Mouse (Mus musculus): ENCODE measurements at regions not wholly inside any gene's neighbourhood (a gene's known extent, or its start where the extent isn't known, plus 50 kb on each side); places are given as distances from the start of the nearest gene placed in this dataset.

DNA sequence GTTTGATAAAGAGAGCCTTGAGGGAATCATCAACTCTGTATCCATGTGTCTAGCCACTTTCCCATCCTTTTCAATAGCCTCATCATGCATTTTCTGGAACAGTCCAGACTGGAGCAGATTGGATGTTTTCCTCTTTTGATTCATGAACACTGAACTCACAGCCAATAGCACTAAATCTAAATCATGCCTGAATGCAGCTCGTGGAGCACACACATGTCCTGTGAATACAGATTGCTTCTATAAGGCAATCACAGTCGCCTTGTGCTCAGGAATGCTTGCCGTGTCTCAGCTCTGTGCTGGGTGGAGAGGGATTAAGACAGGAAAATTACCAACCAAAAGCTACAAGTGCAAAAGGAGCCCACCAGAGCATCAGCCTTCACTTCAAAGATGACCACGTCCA, 100.9 kb upstream of the Spin1 start:
- peaks cover 4% of the 10 kb centered on the region; the same call in 1 of the 2 replicates for H3K9me3 ChIP-seq (replicated peaks; ENCODE audit: control insufficient read depth, insufficient read depth, low read length, poor library complexity, severe bottlenecking)
- H3K27me3 ChIP-seq (ENCODE audit: control insufficient read depth, insufficient read depth, low read length, poor library complexity, severe bottlenecking) = no peaks in the 10 kb centered on the region
- H3K36me3 ChIP-seq (ENCODE audit: control insufficient read depth, insufficient read depth, low read length, poor library complexity, severe bottlenecking) = no peaks in the 10 kb centered on the region
- no peak overlapping the region for H3K4me3 ChIP-seq (ENCODE audit: low read depth, low read length)
- H3K4me1 ChIP-seq (ENCODE audit: control insufficient read depth, insufficient read depth, low read length) = no peaks in the 10 kb centered on the region
- no peak overlapping the region for H3K9ac ChIP-seq (ENCODE audit: low read depth, poor library complexity, severe bottlenecking)
- TF ChIP-seq CTCF (IDR thresholded peaks at IDR 0.05; ENCODE audit: low read depth, low read length) (no peak), POLR2A (IDR thresholded peaks at IDR 0.05; ENCODE audit: insufficient read depth, low read length) (no peak), EP300 (IDR thresholded peaks at IDR 0.05; ENCODE audit: insufficient read depth, low read depth, low read length) (no peak)
- H3K27ac ChIP-seq (ENCODE audit: insufficient read depth, low read length) = no peak overlapping the region

DNA sequence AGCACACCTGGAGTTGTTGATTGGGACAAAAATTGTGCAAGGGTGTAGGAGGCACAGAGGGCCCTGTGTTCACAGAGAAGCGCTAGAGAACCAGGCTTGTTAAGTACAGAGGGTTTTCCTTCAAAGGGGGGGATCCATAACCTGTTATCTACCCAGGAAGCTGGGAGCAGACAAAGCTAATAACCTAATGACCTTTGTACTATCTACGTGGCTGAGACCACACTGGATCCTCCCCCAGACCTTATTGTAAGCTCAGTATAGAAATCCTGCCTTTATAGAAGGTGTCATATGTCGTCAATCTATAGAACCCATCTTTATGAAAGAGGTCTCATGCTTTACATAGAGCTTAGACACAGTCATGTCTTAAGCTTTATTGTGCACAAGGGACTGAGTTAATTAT, 95.9 kb upstream of the Spin1 start:
- TF ChIP-seq POLR2A (IDR thresholded peaks at IDR 0.05; ENCODE audit: insufficient read depth, low read length) = no peak
- no peak for TF ChIP-seq CTCF (IDR thresholded peaks at IDR 0.05; ENCODE audit: low read depth, low read length)
- no peak for TF ChIP-seq EP300 (IDR thresholded peaks at IDR 0.05; ENCODE audit: insufficient read depth, low read depth, low read length)
- Histone ChIP-seq H3K27me3 (ENCODE audit: control insufficient read depth, insufficient read depth, low read length, poor library complexity, severe bottlenecking) (no peaks in the 10 kb centered on the region), H3K4me1 (ENCODE audit: control insufficient read depth, insufficient read depth, low read length) (no peaks in the 10 kb centered on the region), H3K4me3 (ENCODE audit: low read depth, low read length) (no peak overlapping the region), H3K9ac (ENCODE audit: low read depth, poor library complexity, severe bottlenecking) (no peak overlapping the region), H3K36me3 (ENCODE audit: control insufficient read depth, insufficient read depth, low read length, poor library complexity, severe bottlenecking) (no peaks in the 10 kb centered on the region), H3K27ac (ENCODE audit: insufficient read depth, low read length) (no peak overlapping the region), H3K9me3 (replicated peaks; ENCODE audit: control insufficient read depth, insufficient read depth, low read length, poor library complexity, severe bottlenecking) (peaks cover 4% of the 10 kb centered on the region; the same call in 1 of the 2 replicates)

DNA sequence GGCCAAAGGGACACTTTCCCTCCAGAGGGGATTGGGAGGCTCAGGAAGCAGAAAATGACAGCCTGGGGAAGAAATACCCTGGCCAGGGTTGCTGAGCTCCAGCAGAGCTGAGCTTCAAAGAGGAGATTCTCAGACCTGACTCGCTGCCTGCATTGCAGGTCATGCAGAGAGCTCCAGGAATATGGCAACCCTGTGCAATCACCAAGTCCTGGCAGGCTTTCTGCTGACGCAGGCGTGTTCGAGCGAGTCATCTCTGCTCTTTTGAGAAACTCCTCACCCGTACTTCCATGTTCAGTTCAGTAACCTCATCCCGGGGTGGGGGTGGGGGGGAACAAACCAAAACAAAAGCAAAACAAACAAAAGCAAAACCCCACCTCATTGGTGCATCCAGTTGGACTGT, 89.9 kb upstream of the Spin1 start:
- H3K4me3 ChIP-seq (ENCODE audit: low read depth, low read length) = no peak overlapping the region
- H3K27ac ChIP-seq (ENCODE audit: insufficient read depth, low read length) = no peak overlapping the region
- no peaks in the 10 kb centered on the region for H3K9me3 ChIP-seq (replicated peaks; ENCODE audit: control insufficient read depth, insufficient read depth, low read length, poor library complexity, severe bottlenecking)
- H3K36me3 ChIP-seq (ENCODE audit: control insufficient read depth, insufficient read depth, low read length, poor library complexity, severe bottlenecking) = no peaks in the 10 kb centered on the region
- no peak overlapping the region for H3K9ac ChIP-seq (ENCODE audit: low read depth, poor library complexity, severe bottlenecking)
- H3K4me1 ChIP-seq (ENCODE audit: control insufficient read depth, insufficient read depth, low read length) = peaks cover 6% of the 10 kb centered on the region
- no peaks in the 10 kb centered on the region for H3K27me3 ChIP-seq (ENCODE audit: control insufficient read depth, insufficient read depth, low read length, poor library complexity, severe bottlenecking)
- no peak for TF ChIP-seq POLR2A (IDR thresholded peaks at IDR 0.05; ENCODE audit: insufficient read depth, low read length)
- no peak for TF ChIP-seq CTCF (IDR thresholded peaks at IDR 0.05; ENCODE audit: low read depth, low read length)
- no peak for TF ChIP-seq EP300 (IDR thresholded peaks at IDR 0.05; ENCODE audit: insufficient read depth, low read depth, low read length)

DNA sequence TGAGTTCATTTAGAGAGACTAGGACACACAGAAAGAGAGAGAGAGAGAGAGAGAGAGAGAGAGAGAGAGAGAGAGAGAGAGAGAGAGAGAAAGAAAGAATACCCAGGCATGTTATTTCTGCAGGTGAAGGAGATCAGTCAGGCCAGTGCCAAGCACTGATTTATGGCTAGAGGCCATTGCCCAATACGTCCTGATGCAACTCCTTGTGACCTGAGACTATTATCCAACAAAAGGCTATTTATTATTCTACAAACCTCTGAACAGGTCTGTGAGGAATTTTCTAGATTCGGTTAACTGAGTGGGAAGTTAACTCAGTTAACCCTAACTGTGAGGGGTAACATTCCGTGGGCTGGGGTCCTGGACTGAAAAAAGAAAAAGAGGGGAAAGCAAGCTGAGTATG, 84.5 kb upstream of the Spin1 start:
- H3K27ac ChIP-seq (ENCODE audit: insufficient read depth, low read length) = no peak overlapping the region
- no peaks in the 10 kb centered on the region for H3K9me3 ChIP-seq (replicated peaks; ENCODE audit: control insufficient read depth, insufficient read depth, low read length, poor library complexity, severe bottlenecking)
- peaks cover 9% of the 10 kb centered on the region for H3K4me1 ChIP-seq (ENCODE audit: control insufficient read depth, insufficient read depth, low read length)
- no peak overlapping the region for H3K4me3 ChIP-seq (ENCODE audit: low read depth, low read length)
- no peaks in the 10 kb centered on the region for H3K36me3 ChIP-seq (ENCODE audit: control insufficient read depth, insufficient read depth, low read length, poor library complexity, severe bottlenecking)
- no peaks in the 10 kb centered on the region for H3K27me3 ChIP-seq (ENCODE audit: control insufficient read depth, insufficient read depth, low read length, poor library complexity, severe bottlenecking)
- no peak overlapping the region for H3K9ac ChIP-seq (ENCODE audit: low read depth, poor library complexity, severe bottlenecking)
- TF ChIP-seq CTCF (IDR thresholded peaks at IDR 0.05; ENCODE audit: low read depth, low read length) = no peak
- TF ChIP-seq POLR2A (IDR thresholded peaks at IDR 0.05; ENCODE audit: insufficient read depth, low read length) = no peak
- no peak for TF ChIP-seq EP300 (IDR thresholded peaks at IDR 0.05; ENCODE audit: insufficient read depth, low read depth, low read length)

DNA sequence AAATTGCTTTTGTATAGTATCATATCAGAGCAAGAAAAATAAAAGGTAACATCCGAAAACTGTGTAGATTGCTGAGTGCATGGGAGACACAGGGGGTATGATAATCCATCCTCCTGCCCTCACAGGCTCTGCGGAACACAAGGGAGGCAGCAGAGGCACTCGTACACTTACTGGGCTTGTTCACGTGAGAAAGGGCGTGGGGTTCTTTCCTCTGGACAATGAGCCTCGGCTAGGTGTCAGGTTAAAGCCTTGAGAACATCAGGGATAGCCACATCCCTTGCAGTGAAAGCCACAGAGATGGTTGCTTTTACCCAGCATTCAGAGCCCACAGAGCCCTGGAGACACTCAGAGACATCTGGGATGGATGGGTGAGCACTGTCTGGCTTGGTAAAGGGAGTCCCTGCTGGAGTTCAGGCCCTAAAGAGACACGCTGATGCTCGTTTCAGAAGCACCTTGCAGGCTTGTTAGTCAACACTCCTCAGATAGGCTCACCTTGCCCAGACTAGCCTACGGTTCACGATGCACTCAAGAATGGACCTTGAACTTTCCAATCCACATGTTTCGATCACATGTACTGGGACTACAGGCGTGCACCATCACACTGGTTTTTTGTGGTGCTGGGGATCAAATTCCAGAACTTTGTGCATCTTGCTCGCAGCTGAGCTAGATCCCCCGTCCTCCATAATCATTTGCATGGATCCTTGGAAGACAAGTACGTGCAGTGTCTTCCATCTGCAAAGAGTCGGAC, 83.5 kb upstream of the Spin1 start:
- peak overlapping the region; percentile 20; the same call in 1 of the 2 replicates for H3K27ac ChIP-seq (ENCODE audit: insufficient read depth, low read length)
- H3K36me3 ChIP-seq (ENCODE audit: control insufficient read depth, insufficient read depth, low read length, poor library complexity, severe bottlenecking) = no peaks in the 10 kb centered on the region

DNA sequence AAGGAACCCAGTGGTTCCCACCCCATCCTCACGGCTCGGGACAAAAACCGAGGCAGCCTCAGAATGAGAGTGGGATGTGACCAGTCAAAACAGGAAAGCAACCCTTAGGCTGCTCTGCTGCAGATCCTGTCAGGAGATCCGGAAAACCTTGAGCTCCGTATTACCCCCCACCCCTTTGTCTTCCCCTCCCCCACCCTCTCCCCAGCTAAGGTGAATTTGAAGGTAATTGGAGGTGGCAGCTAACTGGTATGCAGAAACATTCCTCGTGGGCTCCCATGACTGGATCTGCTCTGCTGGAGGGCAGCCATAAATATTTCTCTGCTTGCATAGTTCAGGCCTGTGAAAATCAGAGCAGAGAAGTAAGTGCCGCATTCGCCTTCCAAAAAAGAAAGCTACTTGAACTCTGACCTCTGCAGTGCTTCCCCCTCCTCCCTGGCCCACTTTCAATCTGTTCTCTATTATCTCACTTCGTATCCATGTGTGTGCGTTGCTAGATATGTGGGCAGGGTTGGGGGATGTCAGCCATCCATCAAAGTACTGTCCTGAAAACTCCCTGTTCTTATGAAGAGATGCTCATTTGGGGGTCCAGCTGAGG, 82.9 kb upstream of the Spin1 start:
- peak overlapping the region; percentile 20; the same call in 1 of the 2 replicates for H3K27ac ChIP-seq (ENCODE audit: insufficient read depth, low read length)
- no peaks in the 10 kb centered on the region for H3K36me3 ChIP-seq (ENCODE audit: control insufficient read depth, insufficient read depth, low read length, poor library complexity, severe bottlenecking)
- no peaks in the 10 kb centered on the region for H3K9me3 ChIP-seq (replicated peaks; ENCODE audit: control insufficient read depth, insufficient read depth, low read length, poor library complexity, severe bottlenecking)
- H3K4me3 ChIP-seq (ENCODE audit: low read depth, low read length) = peak overlapping the region; percentile 4; the same call in 1 of the 2 replicates
- peaks cover 10% of the 10 kb centered on the region for H3K4me1 ChIP-seq (ENCODE audit: control insufficient read depth, insufficient read depth, low read length)
- H3K9ac ChIP-seq (ENCODE audit: low read depth, poor library complexity, severe bottlenecking) = no peak overlapping the region
- TF ChIP-seq POLR2A (IDR thresholded peaks at IDR 0.05; ENCODE audit: insufficient read depth, low read length) (no peak), EP300 (IDR thresholded peaks at IDR 0.05; ENCODE audit: insufficient read depth, low read depth, low read length) (peak; percentile 59; the same call in 1 of the 2 replicates)
- H3K27me3 ChIP-seq (ENCODE audit: control insufficient read depth, insufficient read depth, low read length, poor library complexity, severe bottlenecking) = no peaks in the 10 kb centered on the region

More for the DNA sequence above, 83.5 kb upstream of the Spin1 start:
- Histone ChIP-seq H3K4me1 (ENCODE audit: control insufficient read depth, insufficient read depth, low read length) (peaks cover 10% of the 10 kb centered on the region), H3K9me3 (replicated peaks; ENCODE audit: control insufficient read depth, insufficient read depth, low read length, poor library complexity, severe bottlenecking) (no peaks in the 10 kb centered on the region), H3K27me3 (ENCODE audit: control insufficient read depth, insufficient read depth, low read length, poor library complexity, severe bottlenecking) (no peaks in the 10 kb centered on the region), H3K4me3 (ENCODE audit: low read depth, low read length) (peak overlapping the region; percentile 4; the same call in 1 of the 2 replicates), H3K9ac (ENCODE audit: low read depth, poor library complexity, severe bottlenecking) (no peak overlapping the region)
- TF ChIP-seq EP300 (IDR thresholded peaks at IDR 0.05; ENCODE audit: insufficient read depth, low read depth, low read length) = no peak
- no peak for TF ChIP-seq CTCF (IDR thresholded peaks at IDR 0.05; ENCODE audit: low read depth, low read length)
- no peak for TF ChIP-seq POLR2A (IDR thresholded peaks at IDR 0.05; ENCODE audit: insufficient read depth, low read length)
